Mouse (Mus musculus): ENCODE results near the gene Cst9. TPM values are rescaled to one million over a fixed set of nuclear protein-coding genes. Genes with fewer than 3 reads are reported as not detected.

Cst9 gene
- polyA plus RNA-seq, 1 experiment, result not detected

- H3K9me3 ChIP-seq (replicated peaks; ENCODE audit: control insufficient read depth, insufficient read depth, low read length, poor library complexity, severe bottlenecking), result no peaks in the 10 kb centered on the region
- no peaks in the 10 kb centered on the region for H3K36me3 ChIP-seq (ENCODE audit: control insufficient read depth, insufficient read depth, low read length, poor library complexity, severe bottlenecking)
- H3K27ac ChIP-seq (ENCODE audit: insufficient read depth, low read length), result no peak overlapping the region
- no peaks in the 10 kb centered on the region for H3K27me3 ChIP-seq (ENCODE audit: control insufficient read depth, insufficient read depth, low read length, poor library complexity, severe bottlenecking)
- H3K4me1 ChIP-seq (ENCODE audit: control insufficient read depth, insufficient read depth, low read length), result no peaks in the 10 kb centered on the region
- H3K4me3 ChIP-seq (ENCODE audit: low read depth, low read length), result no peak overlapping the region
- no peak overlapping the region for H3K9ac ChIP-seq (ENCODE audit: low read depth, poor library complexity, severe bottlenecking)
- no peak for TF ChIP-seq EP300 (IDR thresholded peaks at IDR 0.05; ENCODE audit: insufficient read depth, low read depth, low read length)
- TF ChIP-seq POLR2A (IDR thresholded peaks at IDR 0.05; ENCODE audit: insufficient read depth, low read length), result no peak
- TF ChIP-seq CTCF (IDR thresholded peaks at IDR 0.05; ENCODE audit: low read depth, low read length), result no peak
These were observed 22.6 kb downstream of the Cst9 start for GRCm38 (mm10) chr2:148857506-148857905.

DNA sequence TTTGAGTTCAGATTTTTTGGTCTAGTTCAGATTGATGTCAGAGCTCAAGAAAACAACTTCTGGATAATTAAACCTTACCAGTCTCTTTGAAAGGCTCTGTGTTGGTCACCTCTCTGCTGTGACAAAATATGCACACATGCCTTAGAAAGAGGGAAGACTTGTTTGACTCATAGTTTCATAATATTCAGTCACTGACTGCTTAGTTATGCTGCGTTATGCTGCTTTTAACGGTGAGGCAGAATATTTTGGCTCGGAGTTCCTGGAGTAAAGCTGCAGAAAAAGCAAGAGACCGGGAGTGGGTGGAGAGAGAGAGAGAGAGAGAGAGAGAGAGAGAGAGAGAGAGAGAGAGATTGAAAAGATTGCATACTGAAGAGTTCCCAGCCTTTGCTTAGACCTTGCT is 26.0 kb downstream of the Cst9 start:
- no peaks in the 10 kb centered on the region for H3K27me3 ChIP-seq (ENCODE audit: control insufficient read depth, insufficient read depth, low read length, poor library complexity, severe bottlenecking)
- TF ChIP-seq CTCF (IDR thresholded peaks at IDR 0.05; ENCODE audit: low read depth, low read length) (no peak), EP300 (IDR thresholded peaks at IDR 0.05; ENCODE audit: insufficient read depth, low read depth, low read length) (no peak), POLR2A (IDR thresholded peaks at IDR 0.05; ENCODE audit: insufficient read depth, low read length) (no peak)
- no peaks in the 10 kb centered on the region for H3K36me3 ChIP-seq (ENCODE audit: control insufficient read depth, insufficient read depth, low read length, poor library complexity, severe bottlenecking)

DNA sequence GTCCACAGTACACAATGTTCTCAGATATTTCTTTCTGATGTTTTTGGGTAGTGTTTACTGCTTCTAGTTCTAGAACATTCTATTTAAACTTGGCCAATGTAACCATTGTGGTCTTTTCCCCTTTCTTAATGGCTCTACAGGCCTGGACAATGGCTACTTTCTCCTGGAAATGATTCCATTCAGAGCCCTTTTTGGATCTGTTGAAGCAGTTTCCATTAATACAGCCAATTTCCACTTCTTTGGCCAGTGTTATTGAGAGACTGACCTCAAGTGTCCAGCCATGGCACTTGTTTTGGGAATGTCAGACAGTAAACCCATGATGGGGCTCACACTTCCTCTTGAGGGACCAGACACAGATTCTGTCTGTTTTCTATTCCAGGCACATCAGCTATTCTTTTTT is 26.7 kb downstream of the Cst9 start:
- H3K9me3 ChIP-seq (replicated peaks; ENCODE audit: control insufficient read depth, insufficient read depth, low read length, poor library complexity, severe bottlenecking), result no peaks in the 10 kb centered on the region
- no peak for TF ChIP-seq CTCF (IDR thresholded peaks at IDR 0.05; ENCODE audit: low read depth, low read length)
- TF ChIP-seq EP300 (IDR thresholded peaks at IDR 0.05; ENCODE audit: insufficient read depth, low read depth, low read length), result no peak
- no peak for TF ChIP-seq POLR2A (IDR thresholded peaks at IDR 0.05; ENCODE audit: insufficient read depth, low read length)
- no peaks in the 10 kb centered on the region for H3K4me1 ChIP-seq (ENCODE audit: control insufficient read depth, insufficient read depth, low read length)
- no peaks in the 10 kb centered on the region for H3K27me3 ChIP-seq (ENCODE audit: control insufficient read depth, insufficient read depth, low read length, poor library complexity, severe bottlenecking)
- no peak overlapping the region for H3K4me3 ChIP-seq (ENCODE audit: low read depth, low read length)
- H3K9ac ChIP-seq (ENCODE audit: low read depth, poor library complexity, severe bottlenecking), result no peak overlapping the region
- H3K27ac ChIP-seq (ENCODE audit: insufficient read depth, low read length), result no peak overlapping the region
- no peaks in the 10 kb centered on the region for H3K36me3 ChIP-seq (ENCODE audit: control insufficient read depth, insufficient read depth, low read length, poor library complexity, severe bottlenecking)

More for the DNA sequence above, 26.0 kb downstream of the Cst9 start:
- H3K9me3 ChIP-seq (replicated peaks; ENCODE audit: control insufficient read depth, insufficient read depth, low read length, poor library complexity, severe bottlenecking), result no peaks in the 10 kb centered on the region
- no peaks in the 10 kb centered on the region for H3K4me1 ChIP-seq (ENCODE audit: control insufficient read depth, insufficient read depth, low read length)
- no peak overlapping the region for H3K27ac ChIP-seq (ENCODE audit: insufficient read depth, low read length)
- H3K9ac ChIP-seq (ENCODE audit: low read depth, poor library complexity, severe bottlenecking), result no peak overlapping the region
- H3K4me3 ChIP-seq (ENCODE audit: low read depth, low read length), result no peak overlapping the region

DNA sequence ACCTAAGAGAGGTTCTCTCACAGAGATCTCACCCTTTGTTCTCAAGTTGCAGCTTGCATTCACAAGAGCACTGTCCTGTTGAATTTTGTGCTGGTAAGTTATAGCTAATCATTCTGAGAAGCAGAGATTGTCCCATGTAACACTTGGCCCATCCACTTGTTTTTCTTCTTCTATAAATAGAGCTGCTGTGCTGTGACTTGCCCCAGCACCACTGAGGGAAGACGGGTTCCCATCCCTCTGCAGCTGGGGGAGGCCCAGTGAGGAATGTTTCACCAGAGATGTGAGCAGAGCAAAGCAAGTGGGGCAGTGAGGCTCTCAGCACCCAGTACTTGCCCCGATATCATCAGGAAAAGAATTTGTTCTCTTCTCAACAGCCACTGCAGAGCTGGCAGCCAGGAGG is 30.0 kb downstream of the Cst9 start, which contains the start of gene 9230104L09Rik:
Gene 9230104L09Rik, minus strand, starts transcription at position 73 of the 400 bp plus-strand sequence.
- no peak within 1 kb of the TSS for H3K27ac ChIP-seq (ENCODE audit: insufficient read depth, low read length)
- no peaks in the 10 kb centered on the region for H3K27me3 ChIP-seq (ENCODE audit: control insufficient read depth, insufficient read depth, low read length, poor library complexity, severe bottlenecking)
- no peaks in the 10 kb centered on the region for H3K9me3 ChIP-seq (replicated peaks; ENCODE audit: control insufficient read depth, insufficient read depth, low read length, poor library complexity, severe bottlenecking)
- H3K36me3 ChIP-seq (ENCODE audit: control insufficient read depth, insufficient read depth, low read length, poor library complexity, severe bottlenecking), result no peaks in the 10 kb centered on the region
- no peak within 1 kb of the TSS for H3K9ac ChIP-seq (ENCODE audit: low read depth, poor library complexity, severe bottlenecking)
- no peaks in the 10 kb centered on the region for H3K4me1 ChIP-seq (ENCODE audit: control insufficient read depth, insufficient read depth, low read length)
- H3K4me3 ChIP-seq (ENCODE audit: low read depth, low read length), result no peak within 1 kb of the TSS
- TF ChIP-seq EP300 (IDR thresholded peaks at IDR 0.05; ENCODE audit: insufficient read depth, low read depth, low read length) (no peak), POLR2A (IDR thresholded peaks at IDR 0.05; ENCODE audit: insufficient read depth, low read length) (no peak), CTCF (IDR thresholded peaks at IDR 0.05; ENCODE audit: low read depth, low read length) (no peak)

DNA sequence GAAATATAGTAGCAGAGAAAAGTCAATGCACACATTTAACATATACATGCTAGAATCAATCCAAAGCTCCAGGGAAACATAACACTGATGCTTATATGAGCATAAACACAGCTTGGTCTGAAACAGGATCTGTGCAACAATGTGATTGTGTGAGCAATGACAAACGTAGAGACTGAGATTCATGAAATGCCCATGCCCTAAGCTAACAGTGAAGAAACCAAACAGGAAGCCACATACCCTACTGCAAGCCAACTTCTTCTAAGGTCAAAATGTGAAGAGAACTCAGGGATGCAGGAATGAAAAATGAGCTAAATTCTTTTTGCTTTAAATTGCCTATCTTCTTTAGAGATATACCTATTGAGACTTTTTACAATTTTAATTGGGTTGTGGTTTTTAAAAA is 34.0 kb downstream of the Cst9 start:
- Histone ChIP-seq H3K4me1 (ENCODE audit: control insufficient read depth, insufficient read depth, low read length) (peaks cover 2% of the 10 kb centered on the region), H3K9me3 (replicated peaks; ENCODE audit: control insufficient read depth, insufficient read depth, low read length, poor library complexity, severe bottlenecking) (no peaks in the 10 kb centered on the region), H3K4me3 (ENCODE audit: low read depth, low read length) (no peak overlapping the region), H3K27ac (ENCODE audit: insufficient read depth, low read length) (no peak overlapping the region), H3K36me3 (ENCODE audit: control insufficient read depth, insufficient read depth, low read length, poor library complexity, severe bottlenecking) (peaks cover 13% of the 10 kb centered on the region; the same call in 1 of the 2 replicates), H3K27me3 (ENCODE audit: control insufficient read depth, insufficient read depth, low read length, poor library complexity, severe bottlenecking) (no peaks in the 10 kb centered on the region), H3K9ac (ENCODE audit: low read depth, poor library complexity, severe bottlenecking) (no peak overlapping the region)
- TF ChIP-seq EP300 (IDR thresholded peaks at IDR 0.05; ENCODE audit: insufficient read depth, low read depth, low read length), result no peak

- Histone ChIP-seq H3K27ac (ENCODE audit: insufficient read depth, low read length) (no peak overlapping the region), H3K27me3 (ENCODE audit: control insufficient read depth, insufficient read depth, low read length, poor library complexity, severe bottlenecking) (no peaks in the 10 kb centered on the region), H3K4me1 (ENCODE audit: control insufficient read depth, insufficient read depth, low read length) (peaks cover 2% of the 10 kb centered on the region), H3K9ac (ENCODE audit: low read depth, poor library complexity, severe bottlenecking) (no peak overlapping the region), H3K36me3 (ENCODE audit: control insufficient read depth, insufficient read depth, low read length, poor library complexity, severe bottlenecking) (peaks cover 13% of the 10 kb centered on the region; the same call in 1 of the 2 replicates), H3K4me3 (ENCODE audit: low read depth, low read length) (no peak overlapping the region), H3K9me3 (replicated peaks; ENCODE audit: control insufficient read depth, insufficient read depth, low read length, poor library complexity, severe bottlenecking) (no peaks in the 10 kb centered on the region)
- TF ChIP-seq CTCF (IDR thresholded peaks at IDR 0.05; ENCODE audit: low read depth, low read length) (no peak), POLR2A (IDR thresholded peaks at IDR 0.05; ENCODE audit: insufficient read depth, low read length) (no peak), EP300 (IDR thresholded peaks at IDR 0.05; ENCODE audit: insufficient read depth, low read depth, low read length) (no peak)
These were observed 35.6 kb downstream of the Cst9 start for GRCm38 (mm10) chr2:148870526-148870925.
